Mouse (Mus musculus) monocyte, adult 2 months (primary cell): ENCODE measurements around the gene Hexim2.

ENCODE experiments used
- DNase-seq, 2 experiments: peaks; one replicate each; pipeline ENCODE4 v3.0.0; 2022; ENCODE audit warnings: low spot score in 2 of 2, low read depth in 1 of 2

The Hexim2 gene

GRCm38 (mm10) chr11:103172392-103173040, 40.3 kb downstream of the Hexim2 start:
- no peak for DNase-seq

DNA sequence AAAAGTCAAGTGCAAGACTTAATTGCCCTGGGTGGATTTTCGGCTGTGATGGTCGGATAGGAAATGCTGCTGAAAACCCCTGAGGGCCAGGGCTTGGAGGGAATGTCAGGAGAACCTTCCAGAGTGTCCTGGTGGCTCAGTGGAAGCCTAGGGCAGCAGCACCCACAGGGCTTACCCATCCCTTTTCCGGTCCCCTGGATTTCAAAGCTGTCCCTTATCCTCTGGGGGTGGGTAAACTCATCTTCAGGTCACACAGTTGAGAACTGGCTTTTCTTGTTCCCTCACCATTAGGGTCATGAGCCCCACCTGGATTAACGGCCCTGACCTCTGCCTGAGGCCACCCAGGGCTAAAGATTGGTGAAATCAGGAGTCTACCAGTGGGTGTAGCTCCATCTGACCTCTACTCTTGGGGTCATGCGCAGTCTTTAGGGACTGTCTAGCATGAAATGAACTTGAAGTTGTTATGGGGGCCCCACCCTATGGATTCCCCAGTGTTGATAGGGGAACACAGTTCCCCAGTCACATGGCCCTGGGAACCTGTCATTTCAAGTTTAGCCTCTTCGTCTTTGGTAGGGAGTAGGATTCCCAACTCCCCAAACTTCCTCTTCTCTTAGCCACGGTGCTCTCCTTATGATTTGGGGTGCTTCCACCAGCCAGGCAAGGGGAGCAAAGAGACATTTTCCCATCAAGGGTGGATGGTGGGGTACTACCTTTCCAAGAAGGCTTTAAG, 41.0 kb downstream of the Hexim2 start:
- peak in 1 of 2 experiments; percentile 55 for DNase-seq

- no peak for DNase-seq
Measured at GRCm38 (mm10) chr11:103173771-103174344, 41.6 kb downstream of the Hexim2 start.

DNA sequence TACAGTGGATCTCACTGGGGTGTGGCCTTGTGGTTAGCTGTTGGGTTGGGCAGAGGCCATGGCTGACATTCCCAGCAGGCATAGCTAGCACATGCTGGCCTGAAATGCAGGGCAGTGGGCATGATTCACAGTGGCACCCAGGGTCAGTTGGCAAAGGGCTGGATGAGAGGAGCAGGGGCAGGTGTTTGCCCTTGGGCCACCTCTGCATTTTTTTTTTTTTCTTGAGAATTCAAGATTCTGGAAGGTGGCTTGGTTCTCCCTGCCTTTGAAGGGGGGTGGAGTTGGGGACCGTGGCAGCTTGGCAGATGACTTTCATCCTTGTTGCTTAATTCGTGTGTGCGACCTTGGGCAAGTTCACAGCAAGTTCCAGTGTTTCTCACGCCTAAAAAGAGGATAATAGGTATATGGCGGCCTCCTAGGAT, 42.2 kb downstream of the Hexim2 start:
- peak in 1 of 2 experiments; percentile 45 for DNase-seq

DNA sequence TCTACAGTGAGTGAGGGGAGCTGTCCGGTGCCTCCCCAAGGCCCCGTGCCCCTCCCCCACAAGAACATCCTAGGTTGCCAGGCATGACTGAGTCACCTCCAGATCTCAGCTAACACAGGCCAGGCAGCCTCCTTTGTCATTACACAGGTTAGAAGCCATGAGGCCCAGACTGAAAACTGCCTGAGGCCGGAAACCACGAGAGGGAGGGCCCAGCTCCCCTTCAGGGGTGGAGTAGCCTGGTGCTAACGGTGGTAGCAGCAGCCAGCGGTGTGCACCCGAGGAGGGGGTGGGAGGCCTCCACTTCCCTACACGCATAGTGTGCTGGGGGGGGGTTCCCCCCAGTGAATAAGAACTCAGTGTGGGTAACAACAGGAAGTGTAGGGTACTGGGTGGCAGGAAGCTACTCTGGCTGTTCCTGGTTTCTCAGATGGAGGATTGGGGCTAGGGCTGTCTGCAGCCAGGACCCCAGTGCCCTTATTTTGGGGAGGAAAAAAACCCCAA, 42.7 kb downstream of the Hexim2 start:
- DNase-seq = peak in 1 of 2 experiments; percentile 82

GRCm38 (mm10) chr11:103175688-103176442, 43.6 kb downstream of the Hexim2 start:
- no peak for DNase-seq

DNA sequence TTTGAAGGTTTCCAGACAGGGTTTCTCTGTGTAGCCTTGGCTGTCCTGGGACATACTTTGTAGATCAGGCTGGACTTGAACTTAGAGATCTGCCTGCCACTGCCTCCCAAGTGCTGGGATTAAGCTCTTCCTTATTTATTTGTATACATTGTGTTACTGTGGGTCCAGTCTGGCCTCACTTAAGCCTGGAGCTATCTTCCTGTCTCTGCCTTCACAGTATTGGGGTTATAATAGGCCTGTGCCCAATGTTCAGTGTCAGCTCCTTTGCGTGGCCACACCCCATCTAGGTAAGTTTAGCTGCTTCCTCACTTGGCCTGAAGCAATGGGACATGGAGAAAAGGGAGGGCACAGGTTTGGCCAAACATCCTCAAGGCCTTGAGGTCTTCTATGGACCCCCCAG, 44.3 kb downstream of the Hexim2 start:
- no peak for DNase-seq

DNA sequence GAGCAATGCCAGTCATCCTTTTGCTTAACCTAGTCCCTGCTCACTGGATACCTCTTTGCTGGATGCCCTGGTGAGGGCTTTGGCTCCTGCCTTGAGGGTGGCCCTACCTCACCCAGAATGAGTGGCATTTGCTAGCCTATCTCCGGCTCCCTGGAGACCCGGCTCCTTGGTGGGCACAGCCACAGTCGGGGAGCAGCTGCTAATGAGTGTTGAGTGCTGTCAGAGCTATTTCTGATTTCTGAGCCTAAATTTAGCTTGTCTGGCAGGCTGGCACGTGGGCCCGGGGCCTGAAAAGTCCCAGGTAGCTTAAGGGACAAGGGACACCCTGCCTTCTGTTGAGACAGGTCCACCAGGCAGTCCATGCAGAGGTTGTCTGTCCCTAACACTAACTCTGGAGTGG, 45.0 kb downstream of the Hexim2 start:
- DNase-seq = no peak

DNA sequence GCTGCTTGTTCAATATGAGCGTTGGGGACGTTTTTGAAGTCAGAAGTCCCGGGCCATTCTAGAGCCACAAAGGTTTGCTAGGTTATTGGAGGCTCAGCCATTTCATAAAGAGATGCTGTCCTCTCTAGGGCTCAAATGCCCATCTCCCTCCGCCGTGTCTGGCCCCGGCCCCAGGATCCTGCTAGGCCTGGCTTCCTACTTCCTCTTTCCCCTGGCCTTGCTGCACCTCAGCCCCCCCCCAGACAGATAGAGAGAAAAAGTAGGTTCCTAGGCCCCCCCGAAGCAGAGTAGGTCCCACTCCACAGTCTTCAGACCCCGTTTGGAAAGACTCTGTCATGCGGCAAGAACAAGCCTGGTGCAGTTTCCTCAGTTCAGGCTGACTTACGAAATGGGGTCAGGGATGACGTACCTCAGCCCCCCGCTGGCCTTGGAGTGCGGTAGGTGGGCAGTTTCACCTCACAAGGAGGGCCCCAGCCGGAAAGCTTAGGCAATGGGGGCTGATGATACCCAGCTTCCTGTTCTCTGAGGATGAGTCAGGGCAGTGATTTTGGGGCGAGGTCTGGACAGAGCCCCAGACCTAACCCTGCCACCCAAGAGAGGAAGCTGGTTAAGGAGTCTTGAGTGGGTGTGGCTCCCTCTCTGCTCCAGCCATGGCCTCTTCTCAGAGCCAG, 45.7 kb downstream of the Hexim2 start:
- DNase-seq = peak; percentile 83 to 86

- no peak for DNase-seq
Measured at GRCm38 (mm10) chr11:103178748-103179147, 46.5 kb downstream of the Hexim2 start.

GRCm38 (mm10) chr11:103180426-103180825, 48.2 kb downstream of the Hexim2 start:
- no peak for DNase-seq

- no peak for DNase-seq
Measured at GRCm38 (mm10) chr11:103181349-103181748, 49.1 kb downstream of the Hexim2 start.

- DNase-seq = no peak
Measured at GRCm38 (mm10) chr11:103181911-103182310, 49.7 kb downstream of the Hexim2 start.

- peak in 1 of 2 experiments; percentile 41 for DNase-seq
Measured at GRCm38 (mm10) chr11:103184891-103185290, 52.7 kb downstream of the Hexim2 start.
